Mouse (Mus musculus): ENCODE measurements around the gene Hist1h4b. TPM values are rescaled to one million over a fixed set of nuclear protein-coding genes. Genes with fewer than 3 reads are reported as not detected.

Gene Hist1h4b
- total and polyA plus RNA-seq, 3 experiments: 19.0 to 3,071 TPM; not detected in 1

DNA sequence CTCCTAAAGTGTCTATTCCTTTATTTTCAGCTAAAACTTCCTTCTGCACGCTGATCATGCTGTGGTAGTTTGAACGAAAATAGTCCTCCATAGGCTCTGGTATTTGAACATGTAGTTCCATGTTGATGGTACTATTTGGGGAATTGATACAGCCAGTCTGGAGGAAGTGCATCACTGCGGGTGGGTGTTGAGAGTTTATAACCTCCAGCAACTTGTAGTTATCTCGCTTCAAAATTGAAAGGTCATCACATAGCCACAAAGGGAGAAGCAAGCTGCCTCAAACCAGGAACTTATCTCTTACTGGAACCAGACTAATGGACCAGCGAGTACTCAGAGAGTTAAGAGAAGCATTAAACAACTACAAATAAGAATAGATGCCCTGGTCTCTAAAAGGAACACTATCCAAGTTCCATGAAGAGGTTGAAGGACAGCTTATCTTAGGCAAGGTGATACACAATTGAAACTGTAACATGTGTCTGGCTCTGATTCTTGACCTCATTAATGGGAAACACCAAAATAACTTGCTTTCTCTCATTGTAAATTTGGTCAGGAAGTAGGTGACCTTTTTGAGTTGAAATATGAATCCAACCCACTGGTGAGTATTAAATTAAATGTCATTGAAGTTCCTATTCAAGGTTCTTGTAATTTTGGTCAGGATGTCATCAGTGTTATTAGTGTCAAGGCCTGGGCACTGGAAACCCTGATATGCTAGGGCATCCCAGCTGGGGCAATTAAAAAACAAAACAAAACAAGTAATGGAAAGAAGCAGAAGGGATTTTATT lies 40.4 kb upstream of the Hist1h4b start:
- no peaks in the 10 kb centered on the region for H3K9me3 ChIP-seq (replicated peaks; ENCODE audit: insufficient read depth, low read length)
- no peaks in the 10 kb centered on the region for H3K27me3 ChIP-seq (ENCODE audit: control insufficient read depth in 1 of 2, insufficient read depth in 2 of 2, low read length in 2 of 2)
- peaks cover 0 to 33% of the 10 kb centered on the region in 2 experiments; a peak in 2 of 4 replicates for H3K36me3 ChIP-seq (ENCODE audit: control insufficient read depth in 1 of 2, insufficient read depth in 2 of 2, low read length in 2 of 2)
- H3K27ac ChIP-seq (ENCODE audit: control insufficient read depth, low read depth, low read length): no peak overlapping the region
- DNase-seq (ENCODE audit: low read depth, low spot score): peak; percentile 62
- H3K4me3 ChIP-seq (ENCODE audit: control insufficient read depth in 1 of 2, insufficient read depth in 1 of 2, low read depth in 2 of 2, low read length in 2 of 2): no peak overlapping the region
- H3K4me1 ChIP-seq (ENCODE audit: control insufficient read depth in 1 of 2, insufficient read depth in 2 of 2, low read length in 2 of 2): peaks cover 10 to 21% of the 10 kb centered on the region in 2 experiments
- TF ChIP-seq TBP (IDR thresholded peaks at IDR 0.05; ENCODE audit: low read depth, low read length) (peak; percentile 14; the same call in 1 of the 2 replicates), EP300 (IDR thresholded peaks at IDR 0.05; ENCODE audit: low read depth in 1 of 2, low read length in 2 of 2) (peak in 1 of 2 experiments; percentile 24; a peak in 3 of 4 replicates), RAD21 (IDR thresholded peaks at IDR 0.05; ENCODE audit: low read depth, low read length) (no peak), ZNF384 (IDR thresholded peaks at IDR 0.05; ENCODE audit: low read depth, low read length) (no peak), GATA1 (IDR thresholded peaks at IDR 0.05; ENCODE audit: low read depth, low read length) (0 out of 2 replicates have a peak, but pooled peaks have one; percentile 46)
- H3K79me2 ChIP-seq (ENCODE audit: control insufficient read depth, insufficient read depth, low read length, poor library complexity): no peaks in the 10 kb centered on the region
- H3K9ac ChIP-seq (ENCODE audit: control insufficient read depth, low read depth, low read length, poor library complexity, severe bottlenecking): no peak overlapping the region

GRCm38 (mm10) chr13:23717176-23717575 lies 39.6 kb upstream of the Hist1h4b start:
- Histone ChIP-seq H3K79me2 (ENCODE audit: control insufficient read depth, insufficient read depth, low read length, poor library complexity) (no peaks in the 10 kb centered on the region), H3K9me3 (replicated peaks; ENCODE audit: insufficient read depth, low read length) (no peaks in the 10 kb centered on the region), H3K27ac (ENCODE audit: control insufficient read depth, low read depth, low read length) (no peak overlapping the region), H3K9ac (ENCODE audit: control insufficient read depth, low read depth, low read length, poor library complexity, severe bottlenecking) (no peak overlapping the region), H3K27me3 (ENCODE audit: control insufficient read depth in 1 of 2, insufficient read depth in 2 of 2, low read length in 2 of 2) (no peaks in the 10 kb centered on the region), H3K4me1 (ENCODE audit: control insufficient read depth in 1 of 2, insufficient read depth in 2 of 2, low read length in 2 of 2) (peaks cover 10 to 21% of the 10 kb centered on the region in 2 experiments), H3K4me3 (ENCODE audit: control insufficient read depth in 1 of 2, insufficient read depth in 1 of 2, low read depth in 2 of 2, low read length in 2 of 2) (no peak overlapping the region), H3K36me3 (ENCODE audit: control insufficient read depth in 1 of 2, insufficient read depth in 2 of 2, low read length in 2 of 2) (peaks cover 0 to 26% of the 10 kb centered on the region in 2 experiments; a peak in 2 of 4 replicates)
- no peak for DNase-seq (ENCODE audit: low read depth, low spot score)
- TF ChIP-seq TCF12 (IDR thresholded peaks at IDR 0.05; ENCODE audit: low read depth, low read length) (no peak), ZKSCAN1 (IDR thresholded peaks at IDR 0.05; ENCODE audit: low read depth, low read length) (no peak), MAX (IDR thresholded peaks at IDR 0.05; ENCODE audit: low read length) (no peak), MAFK (IDR thresholded peaks at IDR 0.05; ENCODE audit: borderline replicate concordance, low read depth, low read length) (no peak), UBTF (IDR thresholded peaks at IDR 0.05; ENCODE audit: borderline replicate concordance, insufficient read depth, low read depth, low read length) (no peak), JUND (IDR thresholded peaks at IDR 0.05; ENCODE audit: low read depth, low read length) (no peak), SIN3A (IDR thresholded peaks at IDR 0.05; ENCODE audit: low read length) (no peak), MYB (IDR thresholded peaks at IDR 0.05; ENCODE audit: low read depth, low read length) (no peak), KAT2A (conservative IDR thresholded peaks at IDR 0.05; ENCODE audit: low read depth, low read length) (no peak), MEF2A (IDR thresholded peaks at IDR 0.05; ENCODE audit: extremely low read depth, insufficient replicate concordance, low read depth, low read length, poor library complexity, severe bottlenecking) (no peak), ZMIZ1 (IDR thresholded peaks at IDR 0.05; ENCODE audit: low read depth, low read length) (no peak), MXI1 (IDR thresholded peaks at IDR 0.05; ENCODE audit: low read depth, low read length) (no peak), RCOR1 (IDR thresholded peaks at IDR 0.05; ENCODE audit: low read depth, low read length) (no peak), MAZ (IDR thresholded peaks at IDR 0.05; ENCODE audit: low read depth, low read length) (no peak), RAD21 (IDR thresholded peaks at IDR 0.05; ENCODE audit: low read depth, low read length) (no peak), MYC (IDR thresholded peaks at IDR 0.05; ENCODE audit: low read depth, low read length) (no peak), GABPA (IDR thresholded peaks at IDR 0.05; ENCODE audit: low read depth, low read length) (no peak), HCFC1 (IDR thresholded peaks at IDR 0.05; ENCODE audit: low read depth, low read length) (no peak)

Data from MEL (cell line).